Mouse (Mus musculus): ENCODE measurements around the gene Gga1.

Gga1 gene

DNA sequence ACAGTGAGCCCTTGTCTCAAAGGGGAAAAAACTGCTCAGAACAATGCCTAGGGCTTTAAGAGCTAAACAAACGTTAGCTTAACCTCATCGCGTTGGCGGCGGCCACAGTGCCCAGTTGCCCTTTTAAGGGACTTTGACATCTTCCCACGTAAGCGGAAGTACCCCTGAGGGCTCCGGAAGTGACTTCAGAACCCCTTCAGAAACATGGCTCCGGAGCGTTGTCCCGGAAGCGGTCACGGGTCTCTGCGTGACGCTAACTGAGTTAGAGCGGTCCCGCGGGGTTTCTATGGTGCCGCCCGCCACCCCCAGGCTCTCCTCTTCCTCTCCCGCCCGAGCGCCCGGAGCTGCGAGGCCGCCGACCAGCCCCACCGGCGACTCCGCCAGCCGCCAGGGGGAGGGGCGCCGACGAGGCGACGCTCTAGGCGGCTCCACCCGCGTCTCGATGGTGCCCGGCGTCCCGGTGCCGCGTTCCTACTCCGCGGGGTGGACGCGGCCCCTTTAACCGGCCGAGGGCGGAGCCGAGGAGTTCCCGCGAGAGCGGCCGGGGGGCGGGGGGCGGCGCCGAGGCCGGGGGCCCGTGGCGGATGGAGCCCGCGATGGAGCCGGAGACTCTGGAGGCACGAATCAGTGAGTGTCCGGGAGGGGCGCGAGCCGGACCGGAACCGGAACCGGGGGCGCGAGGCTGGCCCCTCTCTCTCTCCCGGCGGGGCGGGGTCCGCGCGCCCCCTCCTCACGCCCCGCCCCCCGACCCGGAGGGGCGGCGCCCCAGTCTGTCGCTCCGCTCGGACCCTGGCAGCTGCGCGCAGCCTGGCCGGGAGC, at the start of gene Gga1:
Gene Gga1 (plus strand): TSS at position 200 of the 819 bp plus-strand sequence.
- DNase-seq (ENCODE audit: low spot score in 2 of 2), result peak; percentile 85 to 94

DNA sequence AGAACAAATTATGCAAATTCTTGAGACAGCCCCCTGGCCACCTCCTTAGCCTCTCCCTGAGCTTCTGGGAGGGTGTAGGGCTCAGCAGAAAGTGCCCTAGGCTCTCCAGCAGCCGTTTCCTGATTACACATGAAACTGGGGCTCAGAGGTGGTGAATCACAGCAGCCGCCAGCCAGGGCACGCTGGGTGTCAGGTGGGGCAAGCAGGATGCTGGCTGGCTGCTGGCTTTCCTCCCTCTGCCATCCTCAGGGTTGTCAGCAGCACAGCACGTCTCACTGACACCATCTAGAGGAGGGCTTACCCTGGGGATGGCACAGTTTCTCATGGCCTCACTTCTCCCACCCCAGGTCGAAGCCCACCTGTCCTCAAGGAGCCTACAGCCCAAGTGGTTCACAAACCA, 48.7 kb upstream of the Gga1 start:
- no peak for DNase-seq (ENCODE audit: low spot score in 2 of 2)

DNA sequence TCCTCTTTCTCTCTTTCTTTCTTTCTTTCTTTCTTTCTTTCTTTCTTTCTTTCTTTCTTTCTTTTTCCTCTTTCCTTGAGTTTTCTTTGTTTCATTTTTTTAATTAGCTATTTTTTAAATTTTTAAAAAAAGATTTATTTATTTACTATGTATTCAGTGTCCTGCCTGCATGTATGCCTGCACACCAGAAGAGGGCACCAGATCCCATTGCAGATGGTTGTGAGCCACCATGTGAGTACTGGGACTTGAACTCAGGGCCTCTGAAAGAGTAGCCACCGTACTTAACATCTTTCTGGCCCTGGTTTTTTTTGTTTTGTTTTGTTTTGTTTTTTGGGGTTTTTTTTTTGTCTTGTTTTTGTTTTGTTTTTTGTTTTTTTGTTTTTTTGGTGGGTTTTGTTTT, 47.4 kb upstream of the Gga1 start:
- no peak for DNase-seq (ENCODE audit: low spot score in 2 of 2)

DNA sequence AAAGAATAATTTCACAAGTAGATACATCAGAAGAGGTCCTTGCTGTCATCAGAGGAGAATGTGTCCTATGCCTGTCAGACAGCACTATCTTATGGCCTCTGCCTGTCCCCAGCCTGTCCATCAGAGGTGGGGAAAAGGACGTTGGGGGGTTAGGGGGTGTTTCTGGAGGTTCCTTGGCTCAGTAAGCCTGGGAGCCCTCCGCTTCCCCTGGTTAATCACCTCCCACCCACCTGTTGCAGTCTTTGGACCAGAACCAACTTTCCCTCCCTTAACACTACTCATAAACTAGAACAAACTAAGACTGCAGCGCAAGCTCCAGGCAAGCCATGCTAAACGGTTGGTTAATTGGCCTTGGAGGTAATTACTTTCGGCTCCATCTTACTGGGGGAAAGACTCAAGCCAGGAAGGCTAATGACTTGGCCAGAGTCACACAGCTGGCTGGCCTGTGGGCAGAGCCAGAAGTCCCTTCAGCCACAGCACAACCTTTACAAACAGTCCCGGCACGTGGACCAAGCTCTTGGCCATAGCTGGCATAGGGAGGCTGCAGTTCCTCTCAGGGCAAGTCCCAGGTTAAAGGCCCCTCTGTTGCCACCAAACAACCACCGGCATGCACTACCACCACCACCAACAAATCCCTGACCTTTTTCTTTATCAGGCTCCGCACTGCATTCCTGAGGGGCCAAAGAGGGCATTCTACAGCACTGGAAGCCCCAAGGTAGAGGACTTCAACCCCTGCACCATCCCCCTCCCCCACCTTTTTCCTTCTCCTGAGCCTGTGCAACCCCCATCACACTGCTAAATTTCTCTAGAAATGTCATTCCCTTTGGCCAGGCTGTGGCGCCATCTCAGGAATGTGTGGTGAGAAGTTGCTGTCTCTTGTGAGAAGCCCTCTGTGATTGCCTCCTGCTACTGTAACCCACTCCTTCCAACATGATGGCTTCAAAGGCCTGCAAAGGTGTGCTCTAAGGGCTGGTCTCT, 46.0 kb upstream of the Gga1 start:
- no peak for DNase-seq (ENCODE audit: low spot score in 2 of 2)

DNA sequence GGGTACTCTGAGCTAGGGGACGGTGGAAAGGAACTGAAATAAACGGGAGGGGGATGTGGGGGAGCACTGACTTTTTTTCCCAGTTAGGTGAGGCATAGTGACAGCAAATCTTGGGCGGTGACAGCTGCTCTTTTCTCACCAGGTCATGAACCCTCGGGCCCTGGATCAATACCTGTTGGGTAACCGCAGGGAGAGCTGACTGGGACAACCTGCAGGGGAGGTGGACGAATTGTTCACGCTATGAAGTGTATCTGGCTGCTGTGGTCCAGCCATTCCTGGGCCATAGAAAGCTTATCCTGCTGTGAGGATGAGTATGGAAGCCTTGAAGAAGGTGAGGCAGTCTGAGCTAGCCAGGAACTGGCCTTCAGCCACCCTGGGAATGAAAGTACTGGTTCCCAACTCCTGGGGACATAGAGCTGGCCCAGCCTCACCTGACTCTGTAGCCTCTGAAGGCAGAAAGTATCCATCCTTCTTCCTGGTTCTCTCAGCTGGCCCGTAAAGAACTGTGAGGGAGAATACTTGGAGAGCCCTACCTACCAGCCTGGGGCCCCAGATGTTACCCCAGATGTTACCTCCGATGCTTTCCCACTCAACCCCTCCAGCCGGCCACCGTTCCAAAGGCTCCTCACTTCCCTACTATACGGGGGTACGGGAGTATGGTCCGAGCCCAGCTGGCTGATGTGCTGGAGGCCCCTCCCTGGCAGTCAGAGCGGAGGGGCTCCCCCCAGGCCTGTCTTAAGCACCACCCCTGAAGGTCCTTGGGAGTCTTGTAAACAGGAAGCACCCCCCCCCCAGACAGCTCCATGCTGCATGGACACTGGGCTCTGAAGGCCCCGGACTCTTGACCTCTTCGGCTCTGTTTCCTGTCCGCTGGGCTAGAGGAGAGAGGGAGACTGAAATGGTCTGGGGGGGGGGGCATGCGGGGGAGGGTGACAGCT, 45.0 kb upstream of the Gga1 start:
- DNase-seq (ENCODE audit: low spot score in 2 of 2), result no peak

DNA sequence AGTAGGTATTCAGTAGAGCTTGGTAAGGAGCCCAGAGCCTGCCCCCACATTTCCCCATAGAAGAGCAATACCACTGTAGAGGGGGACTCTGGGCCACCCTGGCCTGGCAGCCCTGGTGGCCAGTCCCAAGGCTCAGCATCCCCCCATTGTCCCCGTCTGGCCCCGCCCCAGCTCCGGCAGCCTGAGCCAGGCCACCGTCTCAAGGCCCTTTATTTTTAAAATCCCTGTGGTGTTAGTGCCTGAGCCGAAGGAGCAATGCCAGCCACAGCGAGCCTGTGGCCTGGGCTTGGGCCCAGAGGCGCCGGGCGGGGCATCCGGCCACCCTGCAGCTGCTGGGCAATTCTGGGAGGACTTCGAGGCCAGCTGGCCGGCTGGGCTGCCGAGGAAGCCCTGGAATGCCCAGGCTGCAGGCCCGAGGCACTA, 44.3 kb upstream of the Gga1 start:
- no peak for DNase-seq (ENCODE audit: low spot score in 2 of 2)

DNA sequence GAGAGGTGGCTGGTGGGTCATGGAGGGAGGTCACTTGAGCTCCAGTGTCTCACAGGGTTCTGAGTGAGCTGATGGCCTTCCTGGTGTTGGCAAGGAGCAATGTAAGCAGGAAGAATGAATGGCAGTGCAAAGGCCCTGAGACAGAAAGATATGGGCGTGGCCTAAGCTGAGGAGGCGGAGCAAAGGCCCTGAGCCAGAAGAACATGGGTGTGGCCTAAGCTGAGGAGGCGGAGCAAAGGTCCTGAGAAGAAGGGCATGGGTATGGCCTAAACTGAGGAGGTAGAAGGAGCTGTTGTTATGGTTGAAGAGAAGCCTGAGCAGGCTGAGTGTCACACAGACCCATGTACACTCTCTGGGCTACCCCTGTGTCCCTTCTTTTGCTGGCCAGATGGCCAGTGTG, 43.4 kb upstream of the Gga1 start:
- DNase-seq (ENCODE audit: low spot score in 2 of 2), result no peak

DNA sequence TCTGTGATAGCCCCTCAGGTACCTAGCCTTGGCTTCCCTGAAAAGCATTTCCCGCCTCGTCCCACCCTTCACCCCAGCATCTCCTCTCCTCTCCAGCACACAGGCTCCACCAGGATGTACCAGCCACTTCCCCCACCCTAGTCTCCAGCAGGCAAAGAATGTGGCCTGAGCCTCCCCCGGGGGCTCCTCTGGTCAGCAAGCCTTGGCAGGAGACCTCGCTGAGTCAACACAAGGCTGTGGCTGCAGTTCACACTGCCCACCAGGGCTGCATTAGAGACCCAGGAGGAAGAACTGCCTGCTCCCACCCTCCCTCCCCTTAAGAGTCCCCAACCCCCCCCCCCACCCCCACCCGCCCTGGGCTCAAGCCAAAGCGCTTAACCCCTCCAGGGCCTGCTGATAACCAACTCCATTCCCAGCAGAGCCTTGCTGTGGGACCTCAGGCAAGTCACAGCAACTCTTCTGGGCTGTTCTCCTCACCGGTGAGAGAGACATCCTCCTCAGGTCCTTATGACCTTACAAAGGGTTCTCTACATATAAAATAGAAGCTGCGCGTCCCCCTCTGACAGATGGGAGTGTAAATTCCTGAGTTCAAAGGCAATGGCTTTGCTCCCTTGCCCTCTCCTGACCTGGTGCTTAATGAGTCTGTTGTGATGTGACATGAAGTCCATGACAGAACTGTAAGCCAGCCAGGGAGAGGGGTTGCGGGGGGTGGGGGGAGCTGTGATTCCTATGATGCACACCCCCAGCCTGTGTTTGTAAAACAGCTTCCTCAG, 42.6 kb upstream of the Gga1 start:
- DNase-seq (ENCODE audit: low spot score in 2 of 2), result no peak

DNA sequence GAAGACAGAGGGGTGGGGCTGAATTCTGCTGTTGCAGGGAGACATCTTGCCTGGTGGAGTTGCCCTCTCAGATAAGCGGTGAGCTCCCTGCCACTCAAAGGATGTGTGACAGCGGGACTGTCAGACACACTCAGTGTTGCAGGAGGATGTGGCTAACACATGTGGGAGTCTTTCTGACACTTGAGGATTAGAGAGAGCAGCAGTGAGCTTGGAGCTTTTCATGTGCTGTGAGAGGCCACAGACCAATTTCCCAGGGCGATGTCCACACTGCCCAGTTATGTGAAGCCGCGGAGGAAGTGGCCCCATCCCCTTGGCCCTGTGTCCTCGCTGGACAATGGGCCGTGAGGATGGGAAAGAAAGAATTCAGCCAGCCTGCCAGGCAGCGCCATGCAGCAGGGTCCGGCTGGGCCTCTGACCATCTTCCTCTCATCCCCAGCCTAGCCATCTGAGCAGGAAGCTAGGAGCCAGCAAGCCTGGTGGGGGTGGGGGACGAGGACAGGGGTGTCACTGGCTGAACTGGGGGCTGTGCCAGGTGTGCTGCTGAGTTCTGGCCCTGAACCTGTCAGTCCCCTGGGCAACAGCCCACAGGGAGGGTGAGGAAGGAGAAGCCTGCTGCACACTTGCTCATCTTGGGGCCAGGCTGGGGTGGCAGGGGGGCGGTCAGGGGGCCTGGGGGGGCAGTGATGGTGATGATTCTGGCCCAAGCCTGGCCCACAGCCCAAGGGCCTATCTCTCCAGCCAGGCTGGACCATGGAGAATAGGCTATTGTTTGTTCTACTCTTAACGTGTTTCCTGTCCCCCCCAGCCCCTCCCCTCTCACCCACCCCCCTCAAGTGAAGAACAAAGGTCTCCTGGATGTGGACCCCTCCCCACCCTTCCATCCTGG, 41.5 kb upstream of the Gga1 start:
- DNase-seq (ENCODE audit: low spot score in 2 of 2), result no peak

DNA sequence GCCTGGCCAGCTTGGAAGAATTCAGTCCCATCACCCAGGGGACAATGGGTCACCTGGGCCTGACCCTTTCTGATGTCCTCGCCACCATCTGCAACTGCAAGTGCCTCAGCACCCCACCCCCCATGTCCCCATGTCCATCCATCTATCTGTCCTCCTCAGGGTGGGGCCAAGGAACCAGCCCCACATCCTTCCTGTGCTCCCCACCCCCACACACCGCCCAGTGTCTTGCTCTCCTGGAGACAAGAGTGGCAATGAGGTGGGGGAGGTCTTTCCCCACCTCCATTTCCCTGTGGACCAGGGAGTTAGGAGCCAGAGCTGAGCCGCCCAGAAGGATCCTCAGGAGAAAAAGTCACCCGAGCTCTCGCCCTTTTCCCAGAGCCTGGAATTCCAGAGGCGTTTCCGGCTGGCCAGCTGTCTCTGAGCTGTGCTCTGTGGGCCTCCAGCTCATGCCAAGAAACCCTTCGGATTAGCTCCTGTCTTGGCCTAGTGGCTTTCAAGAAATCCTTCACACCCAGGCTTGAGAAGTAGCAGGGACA, 40.8 kb upstream of the Gga1 start:
- no peak for DNase-seq (ENCODE audit: low spot score in 2 of 2)

DNA sequence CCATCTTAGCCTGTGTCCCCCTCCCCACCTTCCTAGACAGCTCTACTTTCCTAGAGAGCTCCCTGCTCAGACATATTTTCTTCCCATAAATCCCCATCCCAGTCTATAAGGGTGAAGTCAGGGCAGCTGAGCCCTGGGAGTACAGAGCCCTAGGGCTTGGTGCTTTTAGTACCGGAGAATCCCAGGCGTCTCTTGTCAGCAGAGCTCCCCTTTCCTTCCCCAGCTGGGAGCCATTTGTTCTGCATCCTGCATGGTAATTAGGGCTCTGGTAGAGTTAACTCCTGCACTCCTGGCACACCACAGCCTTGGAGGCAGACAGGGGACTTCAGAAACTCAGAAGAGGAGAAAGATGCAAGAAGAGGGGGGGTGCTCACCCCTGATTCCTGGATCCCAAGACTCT, 37.2 kb upstream of the Gga1 start:
- no peak for DNase-seq (ENCODE audit: low spot score in 2 of 2)

DNA sequence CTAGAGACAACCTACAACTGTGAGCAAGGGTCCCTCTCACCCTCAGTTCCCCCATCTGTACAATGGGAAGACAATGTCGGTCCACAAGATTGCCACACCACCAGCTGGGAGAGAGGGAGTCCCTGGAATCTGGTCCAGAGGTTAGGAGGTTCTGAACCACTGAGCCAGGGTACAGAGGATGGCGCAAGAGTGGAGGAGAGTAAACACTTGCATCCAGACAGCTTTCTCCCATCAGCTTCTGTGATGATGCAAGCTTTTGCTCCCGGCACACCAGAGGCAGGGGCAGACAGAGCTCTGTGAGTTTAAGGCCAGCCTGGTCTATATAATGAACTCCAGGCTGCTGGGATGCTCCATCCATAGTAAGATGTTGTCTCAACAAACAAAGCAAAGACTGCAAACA, 36.7 kb upstream of the Gga1 start:
- DNase-seq (ENCODE audit: low spot score in 2 of 2), result no peak

DNA sequence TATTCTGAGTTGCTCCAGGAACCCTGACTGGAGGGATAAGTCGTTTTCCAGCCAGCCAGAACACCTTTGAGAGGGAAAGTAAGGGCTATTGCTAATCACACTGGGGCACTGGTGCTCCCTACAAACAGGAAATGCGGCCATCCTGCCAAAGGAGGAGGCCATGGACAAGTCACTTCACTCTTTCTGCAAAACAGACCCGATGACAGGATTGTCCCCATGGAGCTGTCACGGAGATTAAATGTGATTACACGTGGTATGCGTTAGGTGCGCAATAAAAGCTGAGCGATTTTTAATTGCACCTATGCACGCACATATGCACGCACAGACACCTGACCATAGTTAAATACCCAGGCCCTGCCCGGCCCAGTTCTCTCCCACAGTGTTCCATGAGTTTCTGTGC, 36.2 kb upstream of the Gga1 start:
- DNase-seq (ENCODE audit: low spot score in 2 of 2), result no peak

DNA sequence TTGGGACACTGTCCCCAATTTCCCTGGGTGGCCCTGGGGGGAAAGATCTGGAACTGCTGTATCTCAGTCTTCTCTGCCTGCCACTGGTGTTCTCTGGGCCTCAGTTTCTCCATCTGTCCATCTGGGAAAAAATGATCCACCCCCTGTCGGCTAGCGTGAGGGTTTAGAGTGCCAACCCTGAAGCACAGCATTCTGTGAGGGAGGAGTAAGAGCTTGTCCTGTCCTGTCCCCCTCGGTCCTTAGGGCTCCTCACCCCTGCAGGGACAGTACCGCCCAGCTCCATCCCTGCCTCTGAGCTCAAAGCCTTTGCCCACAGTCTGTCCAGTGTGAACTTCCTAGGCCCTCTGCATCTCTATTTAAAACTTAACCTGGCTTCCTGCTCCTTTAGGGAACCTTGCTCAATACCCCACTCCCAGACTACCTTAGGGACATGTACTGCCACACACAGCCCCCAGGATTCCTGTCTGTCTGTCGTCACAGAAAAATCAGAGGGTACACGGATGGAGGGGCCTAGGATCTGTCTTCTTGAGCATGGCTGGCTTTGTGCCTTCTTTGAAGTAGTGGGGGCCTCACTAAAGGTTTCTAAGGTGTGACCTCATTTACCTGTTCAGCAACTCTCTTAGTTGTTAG, 35.7 kb upstream of the Gga1 start:
- no peak for DNase-seq (ENCODE audit: low spot score in 2 of 2)

DNA sequence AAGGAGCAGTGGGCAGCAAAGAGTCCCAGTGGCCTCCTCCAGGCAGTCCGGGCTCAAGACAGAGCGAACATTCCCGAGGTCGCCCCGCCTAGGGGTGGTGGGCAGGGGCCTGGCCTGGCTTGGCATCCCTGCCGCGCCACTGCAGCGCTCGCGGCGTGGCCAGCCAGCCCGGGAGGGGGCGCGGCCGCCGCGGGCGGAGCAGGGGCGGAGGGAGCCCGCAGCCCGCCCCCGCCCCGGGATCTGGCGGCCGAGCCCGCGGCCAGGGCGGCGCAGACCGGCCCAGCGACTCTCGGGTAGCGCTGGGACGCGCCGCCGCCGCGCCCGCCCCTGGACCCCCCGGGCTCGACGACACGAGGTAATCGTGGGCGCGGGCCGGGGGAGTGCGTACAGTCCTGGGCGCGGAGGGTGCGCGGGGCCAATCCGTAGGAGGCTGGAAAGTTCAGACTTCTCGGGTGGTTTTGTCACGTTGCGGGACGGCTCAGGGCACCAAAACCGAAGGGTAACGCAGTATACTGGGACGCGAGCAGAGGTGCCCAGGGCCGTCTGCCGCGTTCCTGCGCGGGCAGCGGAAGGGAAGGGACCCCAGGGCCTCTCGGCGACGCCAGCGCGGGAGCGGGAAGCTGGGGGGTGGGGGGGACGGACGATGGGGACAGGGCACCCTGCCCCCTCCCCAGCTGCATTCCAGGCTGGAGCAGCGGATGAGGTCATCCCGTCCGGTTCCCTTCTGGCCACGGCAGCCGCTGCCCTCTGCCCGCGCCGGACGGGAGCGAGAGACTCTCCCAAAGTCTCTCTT, 34.4 kb upstream of the Gga1 start, which contains the start of gene Cdc42ep1:
Gene Cdc42ep1 (plus strand): TSS at position 254 of the 793 bp plus-strand sequence.
- DNase-seq (ENCODE audit: low spot score in 2 of 2), result no peak

DNA sequence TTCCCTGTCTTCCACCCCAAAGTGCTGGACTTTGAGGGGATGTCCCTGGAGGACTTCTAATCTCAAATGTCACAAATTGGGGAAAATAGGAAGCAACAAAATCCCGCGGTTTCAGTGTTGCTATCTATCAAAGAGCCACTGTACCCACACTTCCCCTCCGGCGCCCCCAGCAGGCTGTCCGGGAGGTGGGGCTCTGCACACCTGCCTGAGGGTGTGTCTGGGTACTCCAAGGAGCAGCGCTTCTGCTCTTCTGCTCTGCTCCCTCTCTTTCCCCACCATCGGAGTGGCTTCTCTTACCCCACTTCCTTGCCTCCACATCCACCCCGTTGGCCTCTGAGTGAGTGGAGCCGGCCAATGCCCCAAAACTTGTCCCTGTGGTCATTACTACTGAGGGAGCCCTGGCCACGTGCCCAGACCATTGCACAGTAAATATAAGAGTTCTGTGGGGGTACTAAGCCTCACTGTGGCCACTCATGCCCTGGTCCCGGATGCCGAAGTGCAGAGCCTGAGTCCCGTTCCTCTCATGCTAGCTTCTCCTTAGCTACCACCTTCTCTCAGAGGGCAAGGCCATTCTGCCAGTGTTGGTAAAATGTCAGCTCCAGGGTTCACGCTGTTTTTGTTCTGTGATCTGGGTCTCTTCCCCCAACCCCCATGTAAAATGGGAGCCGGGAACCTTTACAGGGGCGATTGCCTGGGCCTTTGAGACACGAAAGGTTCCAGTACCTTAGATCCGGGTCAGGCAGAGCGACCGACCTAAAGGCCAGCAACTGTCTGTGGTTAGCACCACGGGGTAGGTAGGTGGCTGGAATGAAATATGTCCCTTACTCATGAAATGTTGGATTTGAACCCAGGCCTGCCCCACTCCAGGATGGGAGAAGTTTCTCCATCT, 33.2 kb upstream of the Gga1 start:
- no peak for DNase-seq (ENCODE audit: low spot score in 2 of 2)

DNA sequence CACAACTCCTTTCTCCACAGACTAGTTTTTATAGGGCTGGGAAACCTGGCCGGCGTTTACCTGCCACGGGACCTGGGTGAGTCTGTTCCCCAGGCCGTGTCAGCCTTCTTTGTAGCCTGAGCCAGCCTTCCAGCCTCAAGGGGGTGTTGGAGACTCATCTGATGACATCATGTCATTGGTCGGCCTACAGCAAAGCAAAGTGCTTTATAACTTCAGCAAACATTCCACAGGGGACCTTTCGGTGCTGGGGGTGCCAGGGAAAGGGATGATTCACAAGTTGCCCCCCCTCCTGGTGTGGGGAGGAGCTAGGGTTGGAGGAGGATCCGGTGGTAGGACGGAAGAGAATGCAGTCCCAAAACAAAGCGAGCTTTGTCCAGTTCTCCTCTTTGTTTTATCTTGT, 32.2 kb upstream of the Gga1 start:
- DNase-seq (ENCODE audit: low spot score in 2 of 2), result no peak

Measured in spleen, postnatal 4 days (tissue).